Mouse (Mus musculus) embryo, embryonic 9.5 days (tissue): ENCODE results near the gene Fam171b.

Source experiments
- DNase-seq: peaks from one replicate; pipeline ENCODE4 v3.0.0-alpha.2; 2017; ENCODE audit errors: extremely low spot score

The Fam171b gene

GRCm38 (mm10) chr2:83812483-83813272 is at the start of gene Fam171b:
Gene Fam171b (plus strand): TSS chr2:83812636.
- peak; percentile 81 for DNase-seq

- no peak for DNase-seq
Measured at GRCm38 (mm10) chr2:83766058-83766457, 46.4 kb upstream of the Fam171b start.

GRCm38 (mm10) chr2:83766878-83767277 is 45.6 kb upstream of the Fam171b start:
- DNase-seq = no peak

- DNase-seq = no peak
Measured at GRCm38 (mm10) chr2:83768311-83769047, 44.0 kb upstream of the Fam171b start.

GRCm38 (mm10) chr2:83771155-83771812 is 41.2 kb upstream of the Fam171b start:
- peak; percentile 57 for DNase-seq

- no peak for DNase-seq
Measured at GRCm38 (mm10) chr2:83791330-83792073, 20.9 kb upstream of the Fam171b start.

- no peak for DNase-seq
Measured at GRCm38 (mm10) chr2:83792102-83792501, 20.3 kb upstream of the Fam171b start.

- no peak for DNase-seq
Measured at GRCm38 (mm10) chr2:83795766-83796165, 16.7 kb upstream of the Fam171b start.

- DNase-seq = no peak
Measured at GRCm38 (mm10) chr2:83797902-83798497, 14.4 kb upstream of the Fam171b start.

GRCm38 (mm10) chr2:83813273-83813892 is 947 bp downstream of the Fam171b start:
- no peak for DNase-seq

- DNase-seq = no peak
Measured at GRCm38 (mm10) chr2:83814009-83814408, 1.6 kb downstream of the Fam171b start.

GRCm38 (mm10) chr2:83816147-83816546 is 3.7 kb downstream of the Fam171b start:
- DNase-seq = no peak

- no peak for DNase-seq
Measured at GRCm38 (mm10) chr2:83825161-83825560, 12.7 kb downstream of the Fam171b start.

GRCm38 (mm10) chr2:83828895-83829539 is 16.6 kb downstream of the Fam171b start:
- DNase-seq = no peak

- no peak for DNase-seq
Measured at GRCm38 (mm10) chr2:83832903-83833302, 20.5 kb downstream of the Fam171b start.

- no peak for DNase-seq
Measured at GRCm38 (mm10) chr2:83835313-83836070, 23.1 kb downstream of the Fam171b start.

GRCm38 (mm10) chr2:83848495-83848894 is 36.1 kb downstream of the Fam171b start:
- DNase-seq = no peak

- DNase-seq = no peak
Measured at GRCm38 (mm10) chr2:83853423-83853822, 41.0 kb downstream of the Fam171b start.

GRCm38 (mm10) chr2:83856236-83856635 is 43.8 kb downstream of the Fam171b start:
- DNase-seq = no peak
